Mouse (Mus musculus): ENCODE measurements around the gene Bank1. TPM values are rescaled to one million over a fixed set of nuclear protein-coding genes. Genes with fewer than 3 reads are reported as not detected.

The Bank1 gene
- polyA plus RNA-seq, 1 experiment from 2014 or later: 1.0 TPM

- Histone ChIP-seq H3K36me3 (ENCODE audit: control insufficient read depth, insufficient read depth) (no peaks in the 10 kb centered on the region), H3K4me3 (ENCODE audit: low read depth, low read length) (no peak overlapping the region), H3K4me1 (replicated peaks; ENCODE audit: control insufficient read depth, insufficient read depth, low read length) (no peaks in the 10 kb centered on the region), H3K9me3 (ENCODE audit: control insufficient read depth) (no peaks in the 10 kb centered on the region), H3K9ac (ENCODE audit: low read depth, low read length) (no peak overlapping the region), H3K4me2 (replicated peaks; ENCODE audit: low read depth) (no peak overlapping the region), H3K27ac (ENCODE audit: low read depth, low read length) (no peak overlapping the region), H3K27me3 (replicated peaks; ENCODE audit: control insufficient read depth, insufficient read depth, low read length) (no peaks in the 10 kb centered on the region)
- TF ChIP-seq CTCF (IDR thresholded peaks at IDR 0.05; ENCODE audit: low read depth): no peak
- no peak for ATAC-seq
- 71% methylated on average over 8 of the region's 8 CpGs for WGBS
These were observed 60.8 kb downstream of the Bank1 start for GRCm38 (mm10) chr3:136264969-136265595.

GRCm38 (mm10) chr3:136257761-136258160 lies 68.1 kb downstream of the Bank1 start:
- WGBS: 77% methylated on average over 3 of the region's 3 CpGs
- H3K9ac ChIP-seq (ENCODE audit: low read depth, low read length): no peak overlapping the region

GRCm38 (mm10) chr3:136254713-136255112 lies 71.2 kb downstream of the Bank1 start:
- no peaks in the 10 kb centered on the region for H3K4me1 ChIP-seq (replicated peaks; ENCODE audit: control insufficient read depth, insufficient read depth, low read length)
- 60% methylated on average over 2 of the region's 2 CpGs for WGBS
- TF ChIP-seq CTCF (IDR thresholded peaks at IDR 0.05; ENCODE audit: low read depth): no peak
- ATAC-seq: no peak
- no peaks in the 10 kb centered on the region for H3K9me3 ChIP-seq (ENCODE audit: control insufficient read depth)
- H3K9ac ChIP-seq (ENCODE audit: low read depth, low read length): no peak overlapping the region
- H3K27ac ChIP-seq (ENCODE audit: low read depth, low read length): no peak overlapping the region
- no peak overlapping the region for H3K4me3 ChIP-seq (ENCODE audit: low read depth, low read length)
- H3K36me3 ChIP-seq (ENCODE audit: control insufficient read depth, insufficient read depth): no peaks in the 10 kb centered on the region
- no peaks in the 10 kb centered on the region for H3K27me3 ChIP-seq (replicated peaks; ENCODE audit: control insufficient read depth, insufficient read depth, low read length)
- H3K4me2 ChIP-seq (replicated peaks; ENCODE audit: low read depth): no peak overlapping the region

More at GRCm38 (mm10) chr3:136257761-136258160, 68.1 kb downstream of the Bank1 start:
- H3K9me3 ChIP-seq (ENCODE audit: control insufficient read depth): no peaks in the 10 kb centered on the region
- no peaks in the 10 kb centered on the region for H3K27me3 ChIP-seq (replicated peaks; ENCODE audit: control insufficient read depth, insufficient read depth, low read length)
- no peaks in the 10 kb centered on the region for H3K4me1 ChIP-seq (replicated peaks; ENCODE audit: control insufficient read depth, insufficient read depth, low read length)
- ATAC-seq: no peak
- H3K27ac ChIP-seq (ENCODE audit: low read depth, low read length): no peak overlapping the region
- H3K4me2 ChIP-seq (replicated peaks; ENCODE audit: low read depth): no peak overlapping the region
- no peak for TF ChIP-seq CTCF (IDR thresholded peaks at IDR 0.05; ENCODE audit: low read depth)
- no peak overlapping the region for H3K4me3 ChIP-seq (ENCODE audit: low read depth, low read length)
- H3K36me3 ChIP-seq (ENCODE audit: control insufficient read depth, insufficient read depth): no peaks in the 10 kb centered on the region

GRCm38 (mm10) chr3:136252820-136253219 lies 73.0 kb downstream of the Bank1 start:
- Histone ChIP-seq H3K4me2 (replicated peaks; ENCODE audit: low read depth) (no peak overlapping the region), H3K27me3 (replicated peaks; ENCODE audit: control insufficient read depth, insufficient read depth, low read length) (no peaks in the 10 kb centered on the region), H3K9ac (ENCODE audit: low read depth, low read length) (no peak overlapping the region), H3K4me1 (replicated peaks; ENCODE audit: control insufficient read depth, insufficient read depth, low read length) (no peaks in the 10 kb centered on the region), H3K27ac (ENCODE audit: low read depth, low read length) (no peak overlapping the region), H3K36me3 (ENCODE audit: control insufficient read depth, insufficient read depth) (no peaks in the 10 kb centered on the region), H3K4me3 (ENCODE audit: low read depth, low read length) (no peak overlapping the region), H3K9me3 (ENCODE audit: control insufficient read depth) (no peaks in the 10 kb centered on the region)
- TF ChIP-seq CTCF (IDR thresholded peaks at IDR 0.05; ENCODE audit: low read depth): no peak
- no peak for ATAC-seq
- WGBS: 66% methylated on average over 4 of the region's 4 CpGs

GRCm38 (mm10) chr3:136251578-136251977 lies 74.3 kb downstream of the Bank1 start:
- Histone ChIP-seq H3K9me3 (ENCODE audit: control insufficient read depth) (no peaks in the 10 kb centered on the region), H3K4me1 (replicated peaks; ENCODE audit: control insufficient read depth, insufficient read depth, low read length) (no peaks in the 10 kb centered on the region), H3K27ac (ENCODE audit: low read depth, low read length) (no peak overlapping the region), H3K9ac (ENCODE audit: low read depth, low read length) (no peak overlapping the region), H3K27me3 (replicated peaks; ENCODE audit: control insufficient read depth, insufficient read depth, low read length) (no peaks in the 10 kb centered on the region), H3K4me3 (ENCODE audit: low read depth, low read length) (no peak overlapping the region), H3K36me3 (ENCODE audit: control insufficient read depth, insufficient read depth) (no peaks in the 10 kb centered on the region), H3K4me2 (replicated peaks; ENCODE audit: low read depth) (no peak overlapping the region)
- no peak for TF ChIP-seq CTCF (IDR thresholded peaks at IDR 0.05; ENCODE audit: low read depth)
- no peak for ATAC-seq
- 84% methylated on average over 4 of the region's 4 CpGs for WGBS

- no peak overlapping the region for H3K27ac ChIP-seq (ENCODE audit: low read depth, low read length)
- H3K36me3 ChIP-seq (ENCODE audit: control insufficient read depth, insufficient read depth): no peaks in the 10 kb centered on the region
- 72% methylated on average over 5 of the region's 5 CpGs for WGBS
- H3K4me1 ChIP-seq (replicated peaks; ENCODE audit: control insufficient read depth, insufficient read depth, low read length): no peaks in the 10 kb centered on the region
- no peak for TF ChIP-seq CTCF (IDR thresholded peaks at IDR 0.05; ENCODE audit: low read depth)
- H3K4me2 ChIP-seq (replicated peaks; ENCODE audit: low read depth): no peak overlapping the region
- H3K27me3 ChIP-seq (replicated peaks; ENCODE audit: control insufficient read depth, insufficient read depth, low read length): no peaks in the 10 kb centered on the region
- no peak for ATAC-seq
- no peaks in the 10 kb centered on the region for H3K9me3 ChIP-seq (ENCODE audit: control insufficient read depth)
- no peak overlapping the region for H3K9ac ChIP-seq (ENCODE audit: low read depth, low read length)
- H3K4me3 ChIP-seq (ENCODE audit: low read depth, low read length): no peak overlapping the region
These were observed 78.5 kb downstream of the Bank1 start for GRCm38 (mm10) chr3:136247331-136247730.

All from intestine, postnatal 0 days (tissue).